Mouse (Mus musculus) right cerebral cortex, adult 2 months (tissue): ENCODE data around the gene Bbs9.

Experiments used
- DNase-seq, 2 experiments: peaks; one replicate each; pipeline ENCODE4 v3.0.0; 2021 to 2022; ENCODE audit warnings: low spot score in 2 of 2

Gene Bbs9

GRCm38 (mm10) chr9:22468170-22468898 lies 7.2 kb upstream of the Bbs9 start:
- DNase-seq = peak; percentile 27 to 37

GRCm38 (mm10) chr9:22468899-22469259 lies 6.6 kb upstream of the Bbs9 start:
- no peak for DNase-seq

GRCm38 (mm10) chr9:22469643-22470042 lies 5.9 kb upstream of the Bbs9 start, which contains the start of gene Rp9:
TSS of gene Rp9 (minus strand) at chr9:22469743.
- no peak for DNase-seq

GRCm38 (mm10) chr9:22476265-22476664 lies 750 bp downstream of the Bbs9 start:
- peak; percentile 33 to 35 for DNase-seq

- DNase-seq = no peak
Measured at GRCm38 (mm10) chr9:22478946-22479345, 3.4 kb downstream of the Bbs9 start.

GRCm38 (mm10) chr9:22483866-22484561 lies 8.5 kb downstream of the Bbs9 start:
- peak in 1 of 2 experiments; percentile 40 for DNase-seq

GRCm38 (mm10) chr9:22484562-22485308 lies 9.2 kb downstream of the Bbs9 start:
- DNase-seq = no peak

- DNase-seq = no peak
Measured at GRCm38 (mm10) chr9:22486211-22486610, 10.7 kb downstream of the Bbs9 start.

GRCm38 (mm10) chr9:22488963-22489362 lies 13.4 kb downstream of the Bbs9 start:
- no peak for DNase-seq

GRCm38 (mm10) chr9:22494203-22494807 lies 18.8 kb downstream of the Bbs9 start:
- no peak for DNase-seq

GRCm38 (mm10) chr9:22495133-22495532 lies 19.6 kb downstream of the Bbs9 start:
- DNase-seq = no peak

- no peak for DNase-seq
Measured at GRCm38 (mm10) chr9:22497021-22497767, 21.7 kb downstream of the Bbs9 start.

- DNase-seq = peak in 1 of 2 experiments; percentile 17
Measured at GRCm38 (mm10) chr9:22502972-22503371, 27.5 kb downstream of the Bbs9 start.

GRCm38 (mm10) chr9:22503581-22503980 lies 28.1 kb downstream of the Bbs9 start:
- no peak for DNase-seq

GRCm38 (mm10) chr9:22505574-22505973 lies 30.1 kb downstream of the Bbs9 start:
- no peak for DNase-seq

- no peak for DNase-seq
Measured at GRCm38 (mm10) chr9:22515076-22515475, 39.6 kb downstream of the Bbs9 start.

GRCm38 (mm10) chr9:22518394-22519041 lies 43.0 kb downstream of the Bbs9 start:
- peak; percentile 56 to 68 for DNase-seq

- DNase-seq = no peak
Measured at GRCm38 (mm10) chr9:22523460-22523859, 47.9 kb downstream of the Bbs9 start.

GRCm38 (mm10) chr9:22530734-22531489 lies 55.4 kb downstream of the Bbs9 start:
- DNase-seq = no peak

GRCm38 (mm10) chr9:22532112-22532511 lies 56.6 kb downstream of the Bbs9 start:
- no peak for DNase-seq
